Mouse (Mus musculus) adrenal gland, postnatal 14 days (tissue): ENCODE data around the gene Cmc1. TPM values are rescaled to one million over a fixed set of nuclear protein-coding genes. Genes with fewer than 3 reads are reported as not detected.

Source experiments
- DNase-seq: peaks from one replicate; pipeline ENCODE4 v3.0.0; 2021; ENCODE audit warnings: mixed read lengths
- total RNA-seq: library from RNA; stranded (reverse); gene quantifications from 2 replicates; pipeline ENCODE4 v1.2.3, GENCODE M21; 2021

Cmc1 gene
- total RNA-seq, 1 experiment from 2014 or later: 45.6 TPM

GRCm38 (mm10) chr9:118031694-118032093 is 118.3 kb downstream of the Cmc1 start:
- no peak for DNase-seq

GRCm38 (mm10) chr9:118030252-118030651 is 119.7 kb downstream of the Cmc1 start:
- no peak for DNase-seq

- DNase-seq: no peak
Measured at GRCm38 (mm10) chr9:118029490-118029889, 120.5 kb downstream of the Cmc1 start.

GRCm38 (mm10) chr9:118024966-118025365 is 125.0 kb downstream of the Cmc1 start:
- no peak for DNase-seq

Other genes with a start within 250 kb of the Cmc1 start
- gene Azi2, start 109.7 kb downstream of the Cmc1 start, total RNA-seq: 78.4 and 83.7 TPM in 2 replicates